Mouse (Mus musculus): ENCODE data around the gene Mcm10. TPM values are rescaled to one million over a fixed set of nuclear protein-coding genes. Genes with fewer than 3 reads are reported as not detected.

Gene Mcm10
- polyA plus RNA-seq, 1 experiment from 2014 or later, result 71.4 TPM

- DNase-seq (ENCODE audit: low spot score), result no peak
- ATAC-seq (ENCODE audit: insufficient number of reproducible peaks, low FRiP score, low TSS enrichment, low read depth), result no peak
- H3K4me2 ChIP-seq (ENCODE audit: low read depth, severe bottlenecking), result no peak overlapping the region
- H3K4me1 ChIP-seq (ENCODE audit: control insufficient read depth, insufficient read depth, low read length), result no peaks in the 10 kb centered on the region
- H3K27me3 ChIP-seq (ENCODE audit: control insufficient read depth, insufficient read depth, low read length), result no peaks in the 10 kb centered on the region
- H3K36me3 ChIP-seq (ENCODE audit: control insufficient read depth, insufficient read depth, low read length), result no peaks in the 10 kb centered on the region
- H3K4me3 ChIP-seq (ENCODE audit: low read depth, low read length), result no peak overlapping the region
- no peak overlapping the region for H3K27ac ChIP-seq (replicated peaks; ENCODE audit: low read depth, low read length)
- H3K9ac ChIP-seq (ENCODE audit: low read length), result no peak overlapping the region
- WGBS, result 84% methylated on average over 9 of the region's 9 CpGs
- H3K9me3 ChIP-seq (ENCODE audit: control insufficient read depth, low read length), result no peaks in the 10 kb centered on the region
Observed at GRCm38 (mm10) chr2:5035241-5035640, 22.6 kb upstream of the Mcm10 start.

- ATAC-seq (ENCODE audit: insufficient number of reproducible peaks, low FRiP score, low TSS enrichment, low read depth) (no peak), DNase-seq (ENCODE audit: low spot score) (no peak)
- no peaks in the 10 kb centered on the region for H3K36me3 ChIP-seq (ENCODE audit: control insufficient read depth, insufficient read depth, low read length)
- H3K9me3 ChIP-seq (ENCODE audit: control insufficient read depth, low read length), result no peaks in the 10 kb centered on the region
- WGBS, result 84% methylated on average over 8 of the region's 8 CpGs
- no peak overlapping the region for H3K9ac ChIP-seq (ENCODE audit: low read length)
- no peak overlapping the region for H3K4me3 ChIP-seq (ENCODE audit: low read depth, low read length)
- no peak overlapping the region for H3K4me2 ChIP-seq (ENCODE audit: low read depth, severe bottlenecking)
- H3K4me1 ChIP-seq (ENCODE audit: control insufficient read depth, insufficient read depth, low read length), result no peaks in the 10 kb centered on the region
- no peaks in the 10 kb centered on the region for H3K27me3 ChIP-seq (ENCODE audit: control insufficient read depth, insufficient read depth, low read length)
- H3K27ac ChIP-seq (replicated peaks; ENCODE audit: low read depth, low read length), result no peak overlapping the region
Observed at GRCm38 (mm10) chr2:5034801-5035200, 22.2 kb upstream of the Mcm10 start.

GRCm38 (mm10) chr2:5033546-5034420, 21.2 kb upstream of the Mcm10 start:
- Histone ChIP-seq H3K36me3 (ENCODE audit: control insufficient read depth, insufficient read depth, low read length) (no peaks in the 10 kb centered on the region), H3K27me3 (ENCODE audit: control insufficient read depth, insufficient read depth, low read length) (no peaks in the 10 kb centered on the region), H3K9ac (ENCODE audit: low read length) (no peak overlapping the region), H3K27ac (replicated peaks; ENCODE audit: low read depth, low read length) (no peak overlapping the region), H3K4me1 (ENCODE audit: control insufficient read depth, insufficient read depth, low read length) (no peaks in the 10 kb centered on the region), H3K4me2 (ENCODE audit: low read depth, severe bottlenecking) (no peak overlapping the region), H3K4me3 (ENCODE audit: low read depth, low read length) (no peak overlapping the region), H3K9me3 (ENCODE audit: control insufficient read depth, low read length) (no peaks in the 10 kb centered on the region)
- ATAC-seq (ENCODE audit: insufficient number of reproducible peaks, low FRiP score, low TSS enrichment, low read depth), result no peak
- 67% methylated on average over 15 of the region's 15 CpGs for WGBS
- no peak for DNase-seq (ENCODE audit: low spot score)

GRCm38 (mm10) chr2:5032665-5033064, 20.1 kb upstream of the Mcm10 start:
- ATAC-seq (ENCODE audit: insufficient number of reproducible peaks, low FRiP score, low TSS enrichment, low read depth) (no peak), DNase-seq (ENCODE audit: low spot score) (no peak)
- no peaks in the 10 kb centered on the region for H3K27me3 ChIP-seq (ENCODE audit: control insufficient read depth, insufficient read depth, low read length)
- H3K4me2 ChIP-seq (ENCODE audit: low read depth, severe bottlenecking), result no peak overlapping the region
- WGBS, result 80% methylated on average over 5 of the region's 5 CpGs
- H3K27ac ChIP-seq (replicated peaks; ENCODE audit: low read depth, low read length), result no peak overlapping the region
- no peak overlapping the region for H3K9ac ChIP-seq (ENCODE audit: low read length)
- no peak overlapping the region for H3K4me3 ChIP-seq (ENCODE audit: low read depth, low read length)
- H3K4me1 ChIP-seq (ENCODE audit: control insufficient read depth, insufficient read depth, low read length), result no peaks in the 10 kb centered on the region
- 0 out of 2 replicates have a peak, but pooled peaks cover 2% of the 10 kb centered on the region for H3K36me3 ChIP-seq (ENCODE audit: control insufficient read depth, insufficient read depth, low read length)
- H3K9me3 ChIP-seq (ENCODE audit: control insufficient read depth, low read length), result no peaks in the 10 kb centered on the region

GRCm38 (mm10) chr2:5031215-5031614, 18.6 kb upstream of the Mcm10 start:
- Histone ChIP-seq H3K9me3 (ENCODE audit: control insufficient read depth, low read length) (no peaks in the 10 kb centered on the region), H3K4me1 (ENCODE audit: control insufficient read depth, insufficient read depth, low read length) (no peaks in the 10 kb centered on the region), H3K36me3 (ENCODE audit: control insufficient read depth, insufficient read depth, low read length) (0 out of 2 replicates have a peak, but pooled peaks cover 2% of the 10 kb centered on the region), H3K9ac (ENCODE audit: low read length) (no peak overlapping the region), H3K27me3 (ENCODE audit: control insufficient read depth, insufficient read depth, low read length) (no peaks in the 10 kb centered on the region), H3K27ac (replicated peaks; ENCODE audit: low read depth, low read length) (no peak overlapping the region), H3K4me2 (ENCODE audit: low read depth, severe bottlenecking) (no peak overlapping the region), H3K4me3 (ENCODE audit: low read depth, low read length) (no peak overlapping the region)
- DNase-seq (ENCODE audit: low spot score) (no peak), ATAC-seq (ENCODE audit: insufficient number of reproducible peaks, low FRiP score, low TSS enrichment, low read depth) (no peak)
- WGBS, result 78% methylated on average over 7 of the region's 7 CpGs

DNA sequence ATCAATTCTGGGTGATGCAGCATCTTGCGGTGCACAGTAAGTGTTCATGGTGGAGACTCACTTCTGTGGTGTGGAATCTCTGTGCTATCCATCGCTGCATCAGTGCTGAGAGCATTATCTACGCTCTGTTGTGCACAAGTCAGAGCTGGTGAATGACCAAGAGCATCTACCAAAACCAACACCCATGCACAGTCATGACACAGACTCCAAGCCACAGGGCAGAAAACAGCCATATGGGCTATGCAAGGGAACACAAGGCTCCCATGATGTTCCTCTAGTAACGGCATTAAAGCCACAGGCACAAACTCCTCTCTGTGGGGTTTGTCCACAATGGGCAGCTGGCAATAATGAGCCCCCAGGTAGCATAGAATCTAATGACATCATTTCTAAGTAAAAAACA, 17.2 kb upstream of the Mcm10 start:
- H3K4me3 ChIP-seq (ENCODE audit: low read depth, low read length), result no peak overlapping the region
- ATAC-seq (ENCODE audit: insufficient number of reproducible peaks, low FRiP score, low TSS enrichment, low read depth) (no peak), DNase-seq (ENCODE audit: low spot score) (no peak)
- 0 out of 2 replicates have a peak, but pooled peaks cover 2% of the 10 kb centered on the region for H3K36me3 ChIP-seq (ENCODE audit: control insufficient read depth, insufficient read depth, low read length)
- H3K27ac ChIP-seq (replicated peaks; ENCODE audit: low read depth, low read length), result no peak overlapping the region
- no peaks in the 10 kb centered on the region for H3K27me3 ChIP-seq (ENCODE audit: control insufficient read depth, insufficient read depth, low read length)
- 89% methylated on average over 4 of the region's 4 CpGs for WGBS
- H3K4me2 ChIP-seq (ENCODE audit: low read depth, severe bottlenecking), result no peak overlapping the region
- no peaks in the 10 kb centered on the region for H3K9me3 ChIP-seq (ENCODE audit: control insufficient read depth, low read length)
- H3K9ac ChIP-seq (ENCODE audit: low read length), result no peak overlapping the region
- H3K4me1 ChIP-seq (ENCODE audit: control insufficient read depth, insufficient read depth, low read length), result no peaks in the 10 kb centered on the region

GRCm38 (mm10) chr2:5028047-5028446, 15.5 kb upstream of the Mcm10 start:
- Histone ChIP-seq H3K4me1 (ENCODE audit: control insufficient read depth, insufficient read depth, low read length) (no peaks in the 10 kb centered on the region), H3K4me3 (ENCODE audit: low read depth, low read length) (no peak overlapping the region), H3K27me3 (ENCODE audit: control insufficient read depth, insufficient read depth, low read length) (no peaks in the 10 kb centered on the region), H3K36me3 (ENCODE audit: control insufficient read depth, insufficient read depth, low read length) (0 out of 2 replicates have a peak, but pooled peaks cover 2% of the 10 kb centered on the region), H3K27ac (replicated peaks; ENCODE audit: low read depth, low read length) (no peak overlapping the region), H3K9ac (ENCODE audit: low read length) (no peak overlapping the region), H3K4me2 (ENCODE audit: low read depth, severe bottlenecking) (no peak overlapping the region), H3K9me3 (ENCODE audit: control insufficient read depth, low read length) (no peaks in the 10 kb centered on the region)
- ATAC-seq (ENCODE audit: insufficient number of reproducible peaks, low FRiP score, low TSS enrichment, low read depth) (no peak), DNase-seq (ENCODE audit: low spot score) (no peak)
- WGBS, result 90% methylated on average over 7 of the region's 7 CpGs

DNA sequence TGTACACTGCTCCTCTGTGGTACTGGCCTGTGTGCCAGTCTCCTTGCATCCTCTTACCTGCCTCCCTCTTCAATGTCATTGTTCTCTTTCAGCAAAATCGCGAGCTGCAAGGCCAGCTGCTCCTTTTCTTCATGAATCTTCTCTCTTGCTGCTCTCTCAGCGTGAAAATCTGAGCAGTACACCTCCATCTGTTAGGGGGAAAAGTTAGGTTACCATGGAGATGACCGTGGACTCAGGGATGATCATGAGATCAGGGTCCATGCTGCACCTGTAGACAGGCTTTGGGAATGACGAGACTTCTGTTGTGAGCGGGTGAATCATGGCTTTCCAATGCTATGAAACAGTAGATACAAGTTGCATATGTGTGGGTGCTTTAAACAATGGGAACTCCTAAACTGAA, 14.5 kb upstream of the Mcm10 start:
- DNase-seq (ENCODE audit: low spot score) (no peak), ATAC-seq (ENCODE audit: insufficient number of reproducible peaks, low FRiP score, low TSS enrichment, low read depth) (no peak)
- Histone ChIP-seq H3K27me3 (ENCODE audit: control insufficient read depth, insufficient read depth, low read length) (no peaks in the 10 kb centered on the region), H3K4me1 (ENCODE audit: control insufficient read depth, insufficient read depth, low read length) (no peaks in the 10 kb centered on the region), H3K9me3 (ENCODE audit: control insufficient read depth, low read length) (no peaks in the 10 kb centered on the region), H3K27ac (replicated peaks; ENCODE audit: low read depth, low read length) (no peak overlapping the region), H3K4me3 (ENCODE audit: low read depth, low read length) (no peak overlapping the region), H3K4me2 (ENCODE audit: low read depth, severe bottlenecking) (no peak overlapping the region), H3K9ac (ENCODE audit: low read length) (no peak overlapping the region), H3K36me3 (ENCODE audit: control insufficient read depth, insufficient read depth, low read length) (0 out of 2 replicates have a peak, but pooled peaks cover 2% of the 10 kb centered on the region)
- WGBS, result 80% methylated on average over 6 of the region's 6 CpGs

Measured in limb, embryonic 11.5 days (tissue).